Mouse (Mus musculus): ENCODE measurements around the gene Slco6d1. TPM values are rescaled to one million over a fixed set of nuclear protein-coding genes. Genes with fewer than 3 reads are reported as not detected.
"Not testable (repeated sequence)": the region's sequence is repeated elsewhere in the genome, so short reads cannot be mapped to it uniquely, and the experiment has no call there.

Slco6d1 gene
- polyA plus RNA-seq (2016; fragmentation: Nextera tagmentation; extraction: Ambion mirVana): not detected in 2 replicates

- Histone ChIP-seq H3K4me2 (no peak within 1 kb of the TSS), H3K4me3 (replicated peaks) (no peak within 1 kb of the TSS), H3K27me3 (no peaks in the 10 kb centered on the region), H3K4me1 (replicated peaks) (no peaks in the 10 kb centered on the region), H3K9me3 (no peaks in the 10 kb centered on the region), H3K27ac (no peak within 1 kb of the TSS), H3K36me3 (no peaks in the 10 kb centered on the region), H3K9ac (replicated peaks) (no peak within 1 kb of the TSS)
- no peak for ATAC-seq (ENCODE audit: insufficient number of reproducible peaks, insufficient read depth, low FRiP score, low TSS enrichment, low read depth)
- 87% methylated on average over 10 of the region's 10 CpGs for WGBS
These were observed at the start of gene Slco6d1 for GRCm38 (mm10) chr1:98420824-98421223. TSS of gene Slco6d1 (plus strand) at chr1:98421124.

GRCm38 (mm10) chr1:98392001-98392400 is 28.9 kb upstream of the Slco6d1 start:
- Histone ChIP-seq H3K9me3 (no peaks in the 10 kb centered on the region), H3K4me1 (replicated peaks) (no peaks in the 10 kb centered on the region), H3K4me2 (no peak overlapping the region), H3K4me3 (replicated peaks) (no peak overlapping the region), H3K36me3 (no peaks in the 10 kb centered on the region), H3K9ac (replicated peaks) (no peak overlapping the region), H3K27me3 (no peaks in the 10 kb centered on the region), H3K27ac (no peak overlapping the region)
- no peak for ATAC-seq (ENCODE audit: insufficient number of reproducible peaks, insufficient read depth, low FRiP score, low TSS enrichment, low read depth)

GRCm38 (mm10) chr1:98447929-98448328 is 27.0 kb downstream of the Slco6d1 start:
- Histone ChIP-seq H3K27me3 (no peaks in the 10 kb centered on the region), H3K36me3 (no peaks in the 10 kb centered on the region), H3K4me3 (replicated peaks) (no peak overlapping the region), H3K4me1 (replicated peaks) (no peaks in the 10 kb centered on the region), H3K4me2 (no peak overlapping the region), H3K9me3 (no peaks in the 10 kb centered on the region), H3K27ac (no peak overlapping the region), H3K9ac (replicated peaks) (no peak overlapping the region)
- no peak for ATAC-seq (ENCODE audit: insufficient number of reproducible peaks, insufficient read depth, low FRiP score, low TSS enrichment, low read depth)
- 82% methylated on average over 4 of the region's 4 CpGs for WGBS

- 86% methylated on average over 8 of the region's 8 CpGs for WGBS
- H3K9ac ChIP-seq (replicated peaks); H3K4me3 ChIP-seq (replicated peaks); H3K9me3 ChIP-seq; H3K27ac ChIP-seq; H3K36me3 ChIP-seq; H3K27me3 ChIP-seq; H3K4me1 ChIP-seq (replicated peaks); ATAC-seq (ENCODE audit: insufficient number of reproducible peaks, insufficient read depth, low FRiP score, low TSS enrichment, low read depth); H3K4me2 ChIP-seq: not testable (repeated sequence)
These were observed 38.3 kb downstream of the Slco6d1 start for GRCm38 (mm10) chr1:98459224-98459623.

GRCm38 (mm10) chr1:98476381-98476780 is 55.5 kb downstream of the Slco6d1 start:
- not testable (repeated sequence) for H3K36me3 ChIP-seq; H3K4me1 ChIP-seq (replicated peaks); H3K4me3 ChIP-seq (replicated peaks); H3K9ac ChIP-seq (replicated peaks); H3K9me3 ChIP-seq; ATAC-seq (ENCODE audit: insufficient number of reproducible peaks, insufficient read depth, low FRiP score, low TSS enrichment, low read depth); H3K27ac ChIP-seq; H3K4me2 ChIP-seq; H3K27me3 ChIP-seq
- WGBS: 90% methylated on average over 1 of the region's 1 CpGs

GRCm38 (mm10) chr1:98479243-98479642 is 58.3 kb downstream of the Slco6d1 start:
- Histone ChIP-seq H3K27ac (no peak overlapping the region), H3K9me3 (no peaks in the 10 kb centered on the region), H3K9ac (replicated peaks) (no peak overlapping the region), H3K4me2 (no peak overlapping the region), H3K4me3 (replicated peaks) (no peak overlapping the region), H3K27me3 (no peaks in the 10 kb centered on the region), H3K36me3 (no peaks in the 10 kb centered on the region), H3K4me1 (replicated peaks) (no peaks in the 10 kb centered on the region)
- no peak for ATAC-seq (ENCODE audit: insufficient number of reproducible peaks, insufficient read depth, low FRiP score, low TSS enrichment, low read depth)
- WGBS: 75% methylated on average over 2 of the region's 2 CpGs

- no peak overlapping the region for H3K9ac ChIP-seq (replicated peaks)
- no peak overlapping the region for H3K4me2 ChIP-seq
- WGBS: 75% methylated on average over 2 of the region's 2 CpGs
- no peak overlapping the region for H3K4me3 ChIP-seq (replicated peaks)
- H3K36me3 ChIP-seq: no peaks in the 10 kb centered on the region
- no peaks in the 10 kb centered on the region for H3K27me3 ChIP-seq
- ATAC-seq (ENCODE audit: insufficient number of reproducible peaks, insufficient read depth, low FRiP score, low TSS enrichment, low read depth): no peak
- H3K9me3 ChIP-seq: no peaks in the 10 kb centered on the region
- no peak overlapping the region for H3K27ac ChIP-seq
- H3K4me1 ChIP-seq (replicated peaks): no peaks in the 10 kb centered on the region
These were observed 85.1 kb downstream of the Slco6d1 start for GRCm38 (mm10) chr1:98505982-98506381.

- Histone ChIP-seq H3K27me3 (no peaks in the 10 kb centered on the region), H3K9me3 (no peaks in the 10 kb centered on the region), H3K4me2 (no peak overlapping the region), H3K4me1 (replicated peaks) (no peaks in the 10 kb centered on the region), H3K4me3 (replicated peaks) (no peak overlapping the region), H3K36me3 (no peaks in the 10 kb centered on the region), H3K9ac (replicated peaks) (no peak overlapping the region), H3K27ac (no peak overlapping the region)
- 79% methylated on average over 2 of the region's 2 CpGs for WGBS
- ATAC-seq (ENCODE audit: insufficient number of reproducible peaks, insufficient read depth, low FRiP score, low TSS enrichment, low read depth): no peak
These were observed 102.1 kb downstream of the Slco6d1 start for GRCm38 (mm10) chr1:98522977-98523376.

- Histone ChIP-seq H3K36me3 (no peaks in the 10 kb centered on the region), H3K27me3 (no peaks in the 10 kb centered on the region), H3K9me3 (no peaks in the 10 kb centered on the region), H3K4me1 (replicated peaks) (no peaks in the 10 kb centered on the region), H3K9ac (replicated peaks) (no peak overlapping the region), H3K4me2 (no peak overlapping the region), H3K27ac (no peak overlapping the region), H3K4me3 (replicated peaks) (no peak overlapping the region)
- ATAC-seq (ENCODE audit: insufficient number of reproducible peaks, insufficient read depth, low FRiP score, low TSS enrichment, low read depth): no peak
These were observed 102.6 kb downstream of the Slco6d1 start for GRCm38 (mm10) chr1:98523537-98523936.

- not testable (repeated sequence) for H3K9me3 ChIP-seq; H3K27ac ChIP-seq; H3K4me3 ChIP-seq (replicated peaks); ATAC-seq (ENCODE audit: insufficient number of reproducible peaks, insufficient read depth, low FRiP score, low TSS enrichment, low read depth); H3K27me3 ChIP-seq; H3K9ac ChIP-seq (replicated peaks); H3K4me1 ChIP-seq (replicated peaks); H3K4me2 ChIP-seq; H3K36me3 ChIP-seq
- 77% methylated on average over 2 of the region's 2 CpGs for WGBS
These were observed 107.4 kb downstream of the Slco6d1 start for GRCm38 (mm10) chr1:98528368-98528767.

GRCm38 (mm10) chr1:98545372-98545771 is 124.4 kb downstream of the Slco6d1 start:
- Histone ChIP-seq H3K4me3 (replicated peaks) (no peak overlapping the region), H3K9ac (replicated peaks) (no peak overlapping the region), H3K4me1 (replicated peaks) (no peaks in the 10 kb centered on the region), H3K27ac (no peak overlapping the region), H3K4me2 (no peak overlapping the region), H3K27me3 (no peaks in the 10 kb centered on the region), H3K36me3 (no peaks in the 10 kb centered on the region), H3K9me3 (no peaks in the 10 kb centered on the region)
- no peak for ATAC-seq (ENCODE audit: insufficient number of reproducible peaks, insufficient read depth, low FRiP score, low TSS enrichment, low read depth)
- 80% methylated on average over 2 of the region's 2 CpGs for WGBS

- Histone ChIP-seq H3K4me1 (replicated peaks) (no peaks in the 10 kb centered on the region), H3K27ac (no peak overlapping the region), H3K9me3 (no peaks in the 10 kb centered on the region), H3K27me3 (no peaks in the 10 kb centered on the region), H3K4me3 (replicated peaks) (no peak overlapping the region), H3K9ac (replicated peaks) (no peak overlapping the region), H3K36me3 (no peaks in the 10 kb centered on the region), H3K4me2 (no peak overlapping the region)
- ATAC-seq (ENCODE audit: insufficient number of reproducible peaks, insufficient read depth, low FRiP score, low TSS enrichment, low read depth): no peak
- 81% methylated on average over 2 of the region's 2 CpGs for WGBS
These were observed 133.5 kb downstream of the Slco6d1 start for GRCm38 (mm10) chr1:98554388-98554787.
